ENCODE assay signal across 8 mouse cellular contexts in genomic region chr2:71873474-71874322, GRCm38 (mm10). TPM values are rescaled to one million over a fixed set of nuclear protein-coding genes. Genes with fewer than 3 reads are reported as not detected.
DNase-seq lines count a peak whose midpoint lies in the region; ATAC-seq lines count a peak whose summit lies in the region.

No protein-coding gene starts in this region.

- H3K9me3 ChIP-seq in forebrain, embryonic 11.5 days (ENCODE audit: control insufficient read depth, low read length): no peaks in the 10 kb centered on the region
- no peaks in the 10 kb centered on the region for H3K9me3 ChIP-seq in hindbrain, embryonic 11.5 days (ENCODE audit: control insufficient read depth, low read length)

- H3K27ac ChIP-seq in forebrain, embryonic 11.5 days (ENCODE audit: low read depth, low read length): peak overlapping the region; percentile 57; the same call in 1 of the 2 replicates
- peak overlapping the region; percentile 71 for H3K27ac ChIP-seq in hindbrain, embryonic 11.5 days (ENCODE audit: low read depth, low read length)

- ATAC-seq in frontal cortex, adult (ENCODE audit: low TSS enrichment): peak; percentile 62
- peak; percentile 2; the same call in 1 of the 2 replicates for ATAC-seq in forebrain, embryonic 11.5 days (replicated peaks; ENCODE audit: low FRiP score)
- ATAC-seq in hindbrain, embryonic 11.5 days (ENCODE audit: low FRiP score): peak; percentile 81
- peak; percentile 37 for ATAC-seq in megakaryocyte progenitor cell, adult 5-6 weeks (replicated peaks; ENCODE audit: poor library complexity)

- no peaks in the 10 kb centered on the region for H3K36me3 ChIP-seq in forebrain, embryonic 11.5 days (ENCODE audit: control insufficient read depth, insufficient read depth, low read length)
- H3K36me3 ChIP-seq in hindbrain, embryonic 11.5 days (ENCODE audit: control insufficient read depth, insufficient read depth, low read length): no peaks in the 10 kb centered on the region

- peak overlapping the region; percentile 93 for H3K4me2 ChIP-seq in forebrain, embryonic 11.5 days (ENCODE audit: low read depth, low read length, severe bottlenecking)
- peak overlapping the region; percentile 90 for H3K4me2 ChIP-seq in hindbrain, embryonic 11.5 days (replicated peaks; ENCODE audit: low read depth, low read length)

- peak overlapping the region; percentile 79 for H3K9ac ChIP-seq in forebrain, embryonic 11.5 days (ENCODE audit: low read length)
- H3K9ac ChIP-seq in hindbrain, embryonic 11.5 days (ENCODE audit: low read depth, low read length): peak overlapping the region; percentile 80

- peaks cover 2% of the 10 kb centered on the region; the same call in 1 of the 2 replicates for H3K4me1 ChIP-seq in forebrain, embryonic 11.5 days (replicated peaks; ENCODE audit: control insufficient read depth, insufficient read depth, low read length)
- H3K4me1 ChIP-seq in hindbrain, embryonic 11.5 days (replicated peaks; ENCODE audit: control insufficient read depth, insufficient read depth, low read length): peaks cover 4% of the 10 kb centered on the region; the same call in 1 of the 2 replicates

- H3K27me3 ChIP-seq in forebrain, embryonic 11.5 days (ENCODE audit: control insufficient read depth, insufficient read depth, low read length): no peaks in the 10 kb centered on the region
- H3K27me3 ChIP-seq in hindbrain, embryonic 11.5 days (ENCODE audit: control insufficient read depth, insufficient read depth, low read length): no peaks in the 10 kb centered on the region; the same call in 1 of the 2 replicates

- WGBS in forebrain, embryonic 11.5 days: 4% methylated on average over 47 of the region's 51 CpGs
- WGBS in hindbrain, embryonic 11.5 days: 4% methylated on average over 35 of the region's 51 CpGs

- DNase-seq in frontal cortex, postnatal 25 days (ENCODE audit: low spot score in 2 of 2): no peak
- DNase-seq in adrenal gland, postnatal 14 days: peak; percentile 64
- no peak for DNase-seq in forebrain, embryonic 11.5 days (ENCODE audit: low spot score)
- peak; percentile 58 for DNase-seq in hindbrain, embryonic 11.5 days (ENCODE audit: low spot score)
- DNase-seq in layer of hippocampus, postnatal 14 days (ENCODE audit: low spot score in 2 of 2): peak; percentile 26 to 33
- DNase-seq in spleen, postnatal 4 days (ENCODE audit: low spot score in 2 of 2): peak; percentile 34 to 83

- peak overlapping the region; percentile 73 for H3K4me3 ChIP-seq in forebrain, embryonic 11.5 days (ENCODE audit: low read depth, low read length)
- peak overlapping the region; percentile 82 for H3K4me3 ChIP-seq in hindbrain, embryonic 11.5 days (ENCODE audit: low read depth, low read length)

RNA-seq across cellular contexts. Expression of gene Pdk1, which starts 0.7 kb away (rescaled TPM):
- total RNA-seq in adrenal gland, postnatal 14 days (2021): 37.5 and 55.5 TPM in 2 replicates
- polyA plus RNA-seq in forebrain, embryonic 11.5 days (2014; fragmentation: Nextera tagmentation; extraction: Ambion mirVana): 40.4 and 43.6 TPM in 2 replicates
- polyA plus RNA-seq in hindbrain, embryonic 11.5 days (2014; fragmentation: Nextera tagmentation; extraction: Ambion mirVana): 29.8 and 31.0 TPM in 2 replicates
- total RNA-seq in layer of hippocampus, postnatal 14 days (2021): 10 to 100 TPM; 30.1 to 33.5 TPM
- 25.9 and 26.5 TPM in 2 replicates for total RNA-seq in megakaryocyte progenitor cell, adult 5-6 weeks (2015)
- total RNA-seq in megakaryocyte progenitor cell, adult 5-6 weeks (2017): 54.9 and 79.0 TPM in 2 replicates

Comparison
In these comparisons a context has a peak if more than half of its experiments do, and no peak if none do; other contexts are left out.
1. ATAC-seq: peak in every context shown above with its lines; median percentile 81 in hindbrain, embryonic 11.5 days; 62 in frontal cortex, adult; 37 in megakaryocyte progenitor cell, adult 5-6 weeks; 2 in forebrain, embryonic 11.5 days.
2. DNase-seq: peak in adrenal gland, postnatal 14 days (single experiment), hindbrain, embryonic 11.5 days (single experiment), layer of hippocampus, postnatal 14 days (2 of 2) and spleen, postnatal 4 days (2 of 2); none in frontal cortex, postnatal 25 days (0 of 2) and forebrain, embryonic 11.5 days (single experiment).